Mouse (Mus musculus): ENCODE data around the gene Gm21958. TPM values are rescaled to one million over a fixed set of nuclear protein-coding genes. Genes with fewer than 3 reads are reported as not detected.

Gene Gm21958
- polyA plus RNA-seq, 2 experiments from 2014 or later: 3.5 TPM; not detected in 1

Other genes starting within 250 kb of the Gm21958 start
- gene Supt20, start 21.5 kb downstream of the Gm21958 start, polyA plus RNA-seq (2017; shearing (Covaris generic)): 100 to 1,000 TPM; 245 to 256 TPM
- gene Exosc8, start 21.0 kb upstream of the Gm21958 start, polyA plus RNA-seq (2017; shearing (Covaris generic)): 100 to 1,000 TPM; 218 to 259 TPM
- 10 to 100 TPM; 91.2 to 92.6 TPM for gene Alg5, start 21.2 kb upstream of the Gm21958 start, polyA plus RNA-seq (2017; shearing (Covaris generic))
- not detected for gene Smad9, start 41.2 kb upstream of the Gm21958 start, polyA plus RNA-seq (2017; shearing (Covaris generic))
- 1 to 10 TPM; 3.5 to 6.4 TPM for gene Rfxap, start 93.4 kb upstream of the Gm21958 start, polyA plus RNA-seq (2017; shearing (Covaris generic))
- not detected for gene Sertm1, start 201.5 kb upstream of the Gm21958 start, polyA plus RNA-seq (2017; shearing (Covaris generic))